Mouse (Mus musculus) kidney, embryonic 14.5 days (tissue): Measurements from ENCODE around the gene Plekhg5. TPM values are rescaled to one million over a fixed set of nuclear protein-coding genes. Genes with fewer than 3 reads are reported as not detected.

Experiments used
- ATAC-seq: fragments of 200-750 bp; cut with Nextera tagmentation; 2 replicates; pipeline ENCODE4 v1.8.0; 2017; ENCODE audit warnings: moderate number of reproducible peaks, mild to moderate bottlenecking, moderate TSS enrichment, moderate library complexity; ENCODE audit not compliant: low FRiP score, low TSS enrichment
- H3K27ac ChIP-seq: fragments of 300-500 bp; sonication (generic); 2 replicates; pipeline ENCODE4 v1.5.1; 2014; ENCODE audit warnings: low read depth, mild to moderate bottlenecking, low read length, moderate library complexity, mixed read lengths
- H3K27me3 ChIP-seq: fragments of 300-500 bp; sonication (generic); 2 replicates; pipeline ENCODE4 v1.6.1; 2014; ENCODE audit warnings: mild to moderate bottlenecking, low read length; ENCODE audit not compliant: control insufficient read depth, insufficient read depth
- H3K36me3 ChIP-seq: fragments of 300-500 bp; sonication (generic); 2 replicates; pipeline ENCODE4 v1.6.1; 2014; ENCODE audit warnings: low read length, mixed read lengths; ENCODE audit not compliant: control insufficient read depth, insufficient read depth
- H3K4me1 ChIP-seq: fragments of 300-500 bp; sonication (generic); 2 replicates; pipeline ENCODE4 v1.6.1; 2014; ENCODE audit warnings: low read length, mixed read lengths; ENCODE audit not compliant: control insufficient read depth, insufficient read depth
- H3K4me2 ChIP-seq: fragments of 300-500 bp; sonication (generic); replicated peaks from 2 replicates; pipeline ENCODE4 v1.6.1; 2014; ENCODE audit warnings: low read depth, mild to moderate bottlenecking, low read length
- H3K4me3 ChIP-seq: fragments of 300-500 bp; sonication (generic); 2 replicates; pipeline ENCODE4 v1.5.1; 2014; ENCODE audit warnings: mild to moderate bottlenecking, low read length
- H3K9ac ChIP-seq: fragments of 300-500 bp; sonication (generic); 2 replicates; pipeline ENCODE4 v1.6.1; 2014; ENCODE audit warnings: low read depth, mild to moderate bottlenecking, low read length, moderate library complexity
- H3K9me3 ChIP-seq: fragments of 300-500 bp; sonication (generic); 2 replicates; pipeline ENCODE4 v1.6.1; 2016; ENCODE audit warnings: low read length; ENCODE audit not compliant: control insufficient read depth
- WGBS: fragments of 180-500 bp; shearing (Covaris S2); extraction: QIAGEN DNeasy Blood & Tissue Kit; methylation state at CpG from one replicate; pipeline ENCODE4 v1.1.7; 2014; 5-methylcytosine and 5-hydroxymethylcytosine counted together
- polyA plus RNA-seq: library from polyadenylated mRNA; unstranded; fragments of >200 nt; fragmentation: Nextera tagmentation; extraction: Ambion mirVana; gene quantifications from 2 replicates; pipeline ENCODE4 v1.2.1, GENCODE M21; 2014

Gene Plekhg5
- polyA plus RNA-seq, 1 experiment from 2014 or later, result 16.1 TPM

DNA sequence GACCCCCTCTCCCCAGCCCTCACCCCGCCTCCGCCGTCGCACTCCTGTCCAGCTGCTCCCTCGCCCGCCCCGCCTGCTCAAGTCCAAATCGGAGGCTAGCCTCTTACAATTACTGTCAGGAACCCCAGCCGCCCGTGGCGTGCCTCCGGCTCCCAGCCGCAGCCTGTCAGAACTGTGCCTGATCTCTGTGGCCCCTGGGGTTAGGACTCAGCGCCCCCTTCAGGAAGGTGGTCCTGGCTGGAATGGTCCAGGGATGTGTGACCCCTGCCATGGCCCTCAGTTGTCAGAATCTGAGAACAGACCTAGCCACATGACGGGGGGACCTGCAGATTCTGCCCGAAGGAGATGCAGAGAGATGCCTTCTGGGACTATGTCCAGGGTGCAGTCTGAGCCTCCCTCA is 41.8 kb downstream of the Plekhg5 start:
- WGBS, result 75% methylated on average over 16 of the region's 16 CpGs
- no peak for ATAC-seq
- H3K36me3 ChIP-seq, result peaks cover 45% of the 10 kb centered on the region

GRCm38 (mm10) chr4:152115921-152116612 is 43.8 kb downstream of the Plekhg5 start, which contains the start of gene Tnfrsf25:
Gene Tnfrsf25, plus strand, starts transcription at chr4:152115934.
- 2% methylated on average over 30 of the region's 30 CpGs for WGBS
- peak; percentile 20 for ATAC-seq

More for the DNA sequence above, 41.8 kb downstream of the Plekhg5 start:
- no peak overlapping the region for H3K4me2 ChIP-seq
- H3K9me3 ChIP-seq, result no peaks in the 10 kb centered on the region
- no peak overlapping the region for H3K4me3 ChIP-seq
- peaks cover 16% of the 10 kb centered on the region for H3K4me1 ChIP-seq
- no peak overlapping the region for H3K27ac ChIP-seq
- peaks cover 22% of the 10 kb centered on the region for H3K27me3 ChIP-seq
- no peak overlapping the region for H3K9ac ChIP-seq

DNA sequence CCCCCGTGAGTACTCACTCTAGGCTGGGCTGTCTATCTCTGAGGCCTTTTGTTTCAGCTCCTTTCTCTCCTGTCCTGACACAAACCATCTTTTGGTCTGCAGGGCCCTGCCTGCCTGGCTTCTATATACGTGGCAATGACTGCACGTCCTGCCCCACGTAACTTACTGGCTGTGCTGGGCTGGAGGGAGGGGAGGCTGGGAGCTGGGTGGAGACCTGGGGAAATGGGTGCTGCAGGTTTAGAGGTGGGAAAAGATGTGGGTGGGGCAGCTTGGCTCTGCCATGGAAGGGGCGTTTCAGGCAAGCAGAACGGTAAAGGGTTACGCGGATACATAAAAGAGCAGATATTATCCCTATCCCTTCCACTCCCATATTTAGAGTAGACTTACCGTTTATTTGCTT is 45.2 kb downstream of the Plekhg5 start:
- Histone ChIP-seq H3K4me3 (no peak overlapping the region), H3K4me2 (no peak overlapping the region), H3K9ac (no peak overlapping the region), H3K27me3 (peaks cover 52% of the 10 kb centered on the region), H3K36me3 (peaks cover 24% of the 10 kb centered on the region), H3K27ac (no peak overlapping the region), H3K4me1 (peaks cover 36% of the 10 kb centered on the region), H3K9me3 (no peaks in the 10 kb centered on the region)
- no peak for ATAC-seq
- 67% methylated on average over 9 of the region's 9 CpGs for WGBS

More at GRCm38 (mm10) chr4:152115921-152116612, 43.8 kb downstream of the Plekhg5 start, which contains the start of gene Tnfrsf25:
- H3K36me3 ChIP-seq, result peaks cover 29% of the 10 kb centered on the region
- no peak within 1 kb of the TSS for H3K27ac ChIP-seq
- peak within 1 kb of the TSS; percentile 38; the same call in 1 of the 2 replicates for H3K9ac ChIP-seq
- H3K27me3 ChIP-seq, result peaks cover 42% of the 10 kb centered on the region
- H3K4me1 ChIP-seq, result peaks cover 34% of the 10 kb centered on the region
- H3K4me2 ChIP-seq, result peak within 1 kb of the TSS; percentile 42
- H3K4me3 ChIP-seq, result peak within 1 kb of the TSS; percentile 15; the same call in 1 of the 2 replicates
- H3K9me3 ChIP-seq, result no peaks in the 10 kb centered on the region

DNA sequence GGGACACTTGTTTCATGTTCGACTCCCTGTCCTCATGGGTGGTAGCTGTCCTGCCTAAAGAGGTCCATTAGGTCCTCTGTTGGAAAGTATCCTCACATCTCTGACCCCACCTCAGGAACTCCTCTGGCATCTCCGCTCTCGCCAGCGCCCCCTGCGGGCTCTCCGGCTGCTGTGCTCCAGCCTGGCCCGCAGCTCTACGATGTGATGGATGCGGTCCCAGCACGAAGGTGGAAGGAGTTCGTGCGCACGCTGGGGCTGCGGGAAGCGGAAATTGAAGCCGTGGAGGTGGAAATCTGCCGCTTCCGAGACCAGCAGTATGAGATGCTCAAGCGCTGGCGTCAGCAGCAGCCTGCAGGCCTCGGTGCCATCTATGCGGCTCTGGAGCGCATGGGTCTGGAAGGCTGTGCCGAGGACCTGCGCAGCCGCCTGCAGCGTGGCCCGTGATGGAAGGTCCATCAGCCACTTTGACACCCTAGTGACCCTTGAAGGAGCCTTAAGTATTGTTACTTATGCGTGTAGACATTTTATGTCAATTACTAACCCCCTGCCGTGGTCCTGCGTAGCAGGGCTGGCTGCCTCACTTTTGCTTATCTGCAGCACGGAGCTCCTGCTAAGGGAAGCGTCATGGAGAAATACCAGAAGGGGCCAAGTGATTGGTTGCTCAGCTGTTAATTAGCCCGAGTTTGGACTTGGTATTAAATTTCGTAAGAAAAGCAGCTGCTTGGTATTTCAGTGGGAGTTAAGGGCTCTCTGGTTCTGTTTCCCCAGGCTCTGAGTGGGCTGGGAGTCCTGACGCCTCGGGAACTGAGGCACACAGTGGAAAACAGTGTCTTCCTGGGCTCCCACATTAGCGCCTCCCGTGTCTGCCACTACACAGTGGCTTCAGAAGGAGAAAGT is 47.3 kb downstream of the Plekhg5 start:
- peak; percentile 34; the same call in 1 of the 2 replicates for ATAC-seq
- Histone ChIP-seq H3K36me3 (peaks cover 4% of the 10 kb centered on the region; the same call in 1 of the 2 replicates), H3K4me1 (peaks cover 36% of the 10 kb centered on the region), H3K27me3 (peaks cover 71% of the 10 kb centered on the region), H3K4me2 (peak overlapping the region; percentile 13), H3K9ac (peak overlapping the region; percentile 37; the same call in 1 of the 2 replicates), H3K27ac (0 out of 2 replicates have a peak overlapping the region, but pooled peaks have one; percentile 51), H3K9me3 (no peaks in the 10 kb centered on the region), H3K4me3 (peak overlapping the region; percentile 26)
- 5% methylated on average over 39 of the region's 39 CpGs for WGBS

DNA sequence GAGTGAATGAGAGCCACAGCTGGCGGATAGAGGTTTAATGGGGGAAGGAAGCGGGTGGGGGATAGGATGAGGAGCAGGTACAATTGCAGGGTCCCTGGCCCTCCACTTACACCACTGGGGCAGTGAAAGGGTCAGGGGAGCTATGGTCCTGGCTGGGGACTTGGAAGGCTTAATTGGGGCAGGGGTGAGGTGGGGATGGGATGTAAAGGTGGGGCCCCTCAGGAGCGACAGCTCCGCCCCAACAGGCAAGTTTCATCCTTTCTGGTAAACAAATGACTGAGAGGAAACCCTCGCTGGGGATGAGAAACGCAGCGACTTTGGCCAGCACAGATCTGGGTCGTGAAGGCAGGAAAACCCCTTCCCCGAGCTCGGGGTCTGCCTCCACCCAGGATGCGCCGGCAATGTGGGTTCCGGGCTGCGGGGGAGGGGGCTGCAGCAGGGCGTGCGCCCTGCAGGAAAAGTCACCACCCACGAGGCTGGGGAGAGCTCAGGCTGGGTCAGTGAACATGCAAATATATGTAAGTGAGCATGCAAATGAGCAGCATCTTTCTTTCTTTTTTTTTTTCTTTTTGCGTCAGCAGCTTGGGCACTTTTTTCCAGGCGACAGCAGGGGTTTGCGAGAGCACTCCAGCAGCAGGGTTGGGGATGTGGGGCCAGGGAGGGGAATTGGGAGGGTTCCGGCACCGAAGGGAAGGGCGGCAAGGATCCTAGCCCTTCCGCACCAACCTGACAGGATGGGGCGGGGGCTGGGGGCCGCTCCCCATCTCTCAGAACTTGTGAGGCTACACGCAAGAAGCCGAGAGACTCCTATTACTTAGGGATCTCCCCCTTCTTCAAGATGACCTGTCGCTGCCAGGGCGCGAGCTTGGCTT is 48.2 kb downstream of the Plekhg5 start:
- WGBS, result 2% methylated on average over 31 of the region's 31 CpGs
- H3K4me3 ChIP-seq, result peak overlapping the region; percentile 26
- H3K4me1 ChIP-seq, result peaks cover 40% of the 10 kb centered on the region
- H3K9ac ChIP-seq, result peak overlapping the region; percentile 37
- peaks cover 80% of the 10 kb centered on the region for H3K27me3 ChIP-seq
- H3K27ac ChIP-seq, result 0 out of 2 replicates have a peak overlapping the region, but pooled peaks have one; percentile 51
- no peak; the same call in 1 of the 2 replicates for ATAC-seq
- peak overlapping the region; percentile 44 for H3K4me2 ChIP-seq
- no peaks in the 10 kb centered on the region for H3K9me3 ChIP-seq
- H3K36me3 ChIP-seq, result no peaks in the 10 kb centered on the region

DNA sequence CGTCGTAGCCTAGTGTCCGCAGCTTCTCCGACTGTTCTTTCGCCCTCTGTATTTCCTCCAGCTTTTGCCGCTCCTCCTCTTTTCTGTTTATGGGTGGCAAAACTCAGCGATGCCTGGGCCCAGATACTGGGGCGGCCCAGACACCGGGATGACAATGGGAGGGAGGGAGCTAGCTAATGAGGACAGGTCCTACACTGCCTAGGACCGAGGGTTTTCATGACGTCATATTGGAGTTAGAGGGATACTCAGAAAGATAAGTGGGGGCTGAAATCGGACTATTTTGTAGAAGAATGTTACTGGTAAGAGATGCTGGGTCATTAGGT is 48.8 kb downstream of the Plekhg5 start:
- no peak overlapping the region for H3K9ac ChIP-seq

GRCm38 (mm10) chr4:152124361-152124961 is 52.2 kb downstream of the Plekhg5 start:
- Histone ChIP-seq H3K27ac (no peak overlapping the region), H3K4me1 (peaks cover 50% of the 10 kb centered on the region)
- WGBS, result 41% methylated on average over 13 of the region's 13 CpGs

More for the DNA sequence above, 48.8 kb downstream of the Plekhg5 start:
- no peak for ATAC-seq
- Histone ChIP-seq H3K27ac (no peak overlapping the region), H3K4me1 (peaks cover 40% of the 10 kb centered on the region), H3K36me3 (no peaks in the 10 kb centered on the region), H3K27me3 (peaks cover 86% of the 10 kb centered on the region), H3K4me3 (peak overlapping the region; percentile 26), H3K9me3 (no peaks in the 10 kb centered on the region), H3K4me2 (peak overlapping the region; percentile 44)
- WGBS, result 2% methylated on average over 12 of the region's 12 CpGs

More at GRCm38 (mm10) chr4:152124361-152124961, 52.2 kb downstream of the Plekhg5 start:
- no peak for ATAC-seq
- Histone ChIP-seq H3K9me3 (no peaks in the 10 kb centered on the region), H3K27me3 (peaks cover 92% of the 10 kb centered on the region), H3K36me3 (no peaks in the 10 kb centered on the region), H3K9ac (no peak overlapping the region), H3K4me2 (no peak overlapping the region), H3K4me3 (no peak overlapping the region)
